Mouse (Mus musculus) limb, embryonic 13.5 days (tissue): ENCODE measurements around the gene Fam13c. TPM values are rescaled to one million over a fixed set of nuclear protein-coding genes. Genes with fewer than 3 reads are reported as not detected.

ENCODE experiments used
- ATAC-seq: fragments of 200-750 bp; cut with Nextera tagmentation; 2 replicates; pipeline ENCODE4 v1.8.0; 2017; ENCODE audit warnings: low read depth, moderate number of reproducible peaks, moderate TSS enrichment; ENCODE audit not compliant: low FRiP score
- H3K27ac ChIP-seq: fragments of 300-500 bp; sonication (generic); 2 replicates; pipeline ENCODE4 v1.5.1; 2015; ENCODE audit warnings: inconsistent platforms, mild to moderate bottlenecking, moderate library complexity
- H3K27me3 ChIP-seq: fragments of 300-500 bp; sonication (generic); 2 replicates; pipeline ENCODE4 v1.6.1; 2015; ENCODE audit warnings: mild to moderate bottlenecking, inconsistent platforms
- H3K36me3 ChIP-seq: fragments of 300-500 bp; sonication (generic); 2 replicates; pipeline ENCODE4 v1.6.1; 2015; ENCODE audit warnings: inconsistent platforms, mild to moderate bottlenecking, moderate library complexity
- H3K4me1 ChIP-seq: fragments of 300-500 bp; sonication (generic); 2 replicates; pipeline ENCODE4 v1.6.1; 2015; ENCODE audit warnings: inconsistent platforms
- H3K4me2 ChIP-seq: fragments of 300-500 bp; sonication (generic); replicated peaks from 2 replicates; pipeline ENCODE4 v1.6.1; 2015; ENCODE audit warnings: inconsistent platforms, mild to moderate bottlenecking, moderate library complexity
- H3K4me3 ChIP-seq: fragments of 300-500 bp; sonication (generic); 2 replicates; pipeline ENCODE4 v1.5.1; 2015; ENCODE audit warnings: moderate library complexity, mild to moderate bottlenecking, inconsistent platforms
- H3K9ac ChIP-seq: fragments of 300-500 bp; sonication (generic); 2 replicates; pipeline ENCODE4 v1.6.1; 2015; ENCODE audit warnings: mild to moderate bottlenecking, inconsistent platforms
- H3K9me3 ChIP-seq: fragments of 300-500 bp; sonication (generic); 2 replicates; pipeline ENCODE4 v1.6.1; 2016; ENCODE audit warnings: inconsistent platforms
- WGBS: fragments of 180-500 bp; shearing (Covaris S2); methylation state at CpG from one replicate; pipeline ENCODE4 v1.1.7; 2015; 5-methylcytosine and 5-hydroxymethylcytosine counted together
- polyA plus RNA-seq: library from polyadenylated mRNA; unstranded; fragments of >200 nt; fragmentation: Nextera tagmentation; extraction: Ambion mirVana; gene quantifications from 2 replicates; pipeline ENCODE4 v1.2.1, GENCODE M21; 2015

The Fam13c gene
- polyA plus RNA-seq, 1 experiment from 2014 or later, result 13.0 TPM

GRCm38 (mm10) chr10:70505395-70505794, 65.1 kb downstream of the Fam13c start:
- H3K4me3 ChIP-seq, result no peak overlapping the region
- H3K27me3 ChIP-seq, result no peaks in the 10 kb centered on the region
- no peak overlapping the region for H3K4me2 ChIP-seq
- no peaks in the 10 kb centered on the region; the same call in 1 of the 2 replicates for H3K36me3 ChIP-seq
- H3K27ac ChIP-seq, result no peak overlapping the region
- no peak for ATAC-seq
- 0 out of 2 replicates have a peak, but pooled peaks cover 7% of the 10 kb centered on the region for H3K4me1 ChIP-seq
- no peak overlapping the region for H3K9ac ChIP-seq
- H3K9me3 ChIP-seq, result peaks cover 5% of the 10 kb centered on the region

- Histone ChIP-seq H3K4me3 (no peak overlapping the region), H3K4me2 (no peak overlapping the region), H3K36me3 (no peaks in the 10 kb centered on the region; the same call in 1 of the 2 replicates), H3K9me3 (peaks cover 5% of the 10 kb centered on the region), H3K4me1 (0 out of 2 replicates have a peak, but pooled peaks cover 7% of the 10 kb centered on the region), H3K9ac (no peak overlapping the region), H3K27me3 (no peaks in the 10 kb centered on the region), H3K27ac (no peak overlapping the region)
- 66% methylated on average over 5 of the region's 5 CpGs for WGBS
- no peak for ATAC-seq
Measured at GRCm38 (mm10) chr10:70505842-70506241, 65.6 kb downstream of the Fam13c start.

- no peak for ATAC-seq
- Histone ChIP-seq H3K27ac (no peak overlapping the region), H3K27me3 (no peaks in the 10 kb centered on the region), H3K9me3 (peaks cover 5% of the 10 kb centered on the region), H3K4me3 (no peak overlapping the region), H3K9ac (no peak overlapping the region), H3K36me3 (no peaks in the 10 kb centered on the region; the same call in 1 of the 2 replicates), H3K4me1 (0 out of 2 replicates have a peak, but pooled peaks cover 7% of the 10 kb centered on the region), H3K4me2 (no peak overlapping the region)
- WGBS, result 70% methylated on average over 15 of the region's 15 CpGs
Measured at GRCm38 (mm10) chr10:70506499-70507168, 66.4 kb downstream of the Fam13c start.

GRCm38 (mm10) chr10:70507880-70508279, 67.6 kb downstream of the Fam13c start:
- ATAC-seq, result no peak
- Histone ChIP-seq H3K4me2 (no peak overlapping the region), H3K4me3 (no peak overlapping the region), H3K36me3 (no peaks in the 10 kb centered on the region), H3K4me1 (0 out of 2 replicates have a peak, but pooled peaks cover 7% of the 10 kb centered on the region), H3K9me3 (peaks cover 5% of the 10 kb centered on the region), H3K9ac (no peak overlapping the region), H3K27ac (no peak overlapping the region), H3K27me3 (no peaks in the 10 kb centered on the region)
- WGBS, result 83% methylated on average over 3 of the region's 3 CpGs

GRCm38 (mm10) chr10:70514848-70515247, 74.6 kb downstream of the Fam13c start:
- H3K4me1 ChIP-seq, result peaks cover 10% of the 10 kb centered on the region
- H3K27ac ChIP-seq, result no peak overlapping the region
- 73% methylated on average over 9 of the region's 9 CpGs for WGBS
- no peak overlapping the region for H3K4me2 ChIP-seq
- no peak for ATAC-seq
- no peak overlapping the region for H3K4me3 ChIP-seq
- H3K9me3 ChIP-seq, result no peaks in the 10 kb centered on the region
- no peaks in the 10 kb centered on the region for H3K27me3 ChIP-seq
- H3K9ac ChIP-seq, result no peak overlapping the region
- H3K36me3 ChIP-seq, result no peaks in the 10 kb centered on the region

GRCm38 (mm10) chr10:70516661-70517060, 76.4 kb downstream of the Fam13c start:
- H3K4me2 ChIP-seq, result no peak overlapping the region
- no peaks in the 10 kb centered on the region for H3K36me3 ChIP-seq
- H3K4me1 ChIP-seq, result peaks cover 23% of the 10 kb centered on the region
- 92% methylated on average over 8 of the region's 8 CpGs for WGBS
- no peak overlapping the region for H3K4me3 ChIP-seq
- no peak overlapping the region for H3K27ac ChIP-seq
- no peak for ATAC-seq
- no peak overlapping the region for H3K9ac ChIP-seq
- no peaks in the 10 kb centered on the region for H3K27me3 ChIP-seq
- no peaks in the 10 kb centered on the region for H3K9me3 ChIP-seq

- Histone ChIP-seq H3K4me1 (peaks cover 25% of the 10 kb centered on the region), H3K4me3 (peak overlapping the region; percentile 48), H3K9me3 (no peaks in the 10 kb centered on the region), H3K27ac (peak overlapping the region; percentile 45), H3K36me3 (peaks cover 9% of the 10 kb centered on the region; the same call in 1 of the 2 replicates), H3K4me2 (peak overlapping the region; percentile 71), H3K9ac (peak overlapping the region; percentile 66), H3K27me3 (no peaks in the 10 kb centered on the region)
- ATAC-seq, result peak; percentile 25
- WGBS, result 7% methylated on average over 14 of the region's 14 CpGs
Measured at GRCm38 (mm10) chr10:70519640-70520099, 79.4 kb downstream of the Fam13c start.

GRCm38 (mm10) chr10:70520143-70521131, 80.2 kb downstream of the Fam13c start:
- H3K9ac ChIP-seq, result peak overlapping the region; percentile 66
- H3K27me3 ChIP-seq, result no peaks in the 10 kb centered on the region
- H3K4me2 ChIP-seq, result peak overlapping the region; percentile 71
- peak; percentile 82 for ATAC-seq
- H3K4me1 ChIP-seq, result peaks cover 25% of the 10 kb centered on the region
- H3K4me3 ChIP-seq, result peak overlapping the region; percentile 48
- H3K9me3 ChIP-seq, result peaks cover 1% of the 10 kb centered on the region; the same call in 1 of the 2 replicates
- H3K27ac ChIP-seq, result peak overlapping the region; percentile 45
- 1% methylated on average over 38 of the region's 38 CpGs for WGBS
- H3K36me3 ChIP-seq, result peaks cover 11% of the 10 kb centered on the region

- Histone ChIP-seq H3K27ac (peak overlapping the region; percentile 45; the same call in 1 of the 2 replicates), H3K36me3 (peaks cover 15% of the 10 kb centered on the region), H3K27me3 (no peaks in the 10 kb centered on the region), H3K9me3 (peaks cover 5% of the 10 kb centered on the region; the same call in 1 of the 2 replicates), H3K4me3 (peak overlapping the region; percentile 48), H3K9ac (peak overlapping the region; percentile 66), H3K4me2 (peak overlapping the region; percentile 71), H3K4me1 (peaks cover 25% of the 10 kb centered on the region)
- no peak for ATAC-seq
- WGBS, result 20% methylated on average over 5 of the region's 5 CpGs
Measured at GRCm38 (mm10) chr10:70521379-70521778, 81.1 kb downstream of the Fam13c start.

GRCm38 (mm10) chr10:70530185-70530823, 90.0 kb downstream of the Fam13c start:
- 91% methylated on average over 12 of the region's 12 CpGs for WGBS
- Histone ChIP-seq H3K9ac (no peak overlapping the region), H3K36me3 (peaks cover 5% of the 10 kb centered on the region; the same call in 1 of the 2 replicates), H3K9me3 (peaks cover 5% of the 10 kb centered on the region; the same call in 1 of the 2 replicates), H3K27me3 (no peaks in the 10 kb centered on the region), H3K4me1 (no peaks in the 10 kb centered on the region), H3K27ac (no peak overlapping the region), H3K4me2 (no peak overlapping the region), H3K4me3 (no peak overlapping the region)
- ATAC-seq, result no peak

GRCm38 (mm10) chr10:70532249-70532648, 92.0 kb downstream of the Fam13c start:
- WGBS, result 88% methylated on average over 9 of the region's 9 CpGs
- H3K27me3 ChIP-seq, result no peaks in the 10 kb centered on the region
- ATAC-seq, result no peak
- peaks cover 10% of the 10 kb centered on the region for H3K36me3 ChIP-seq
- no peak overlapping the region for H3K4me3 ChIP-seq
- H3K4me1 ChIP-seq, result no peaks in the 10 kb centered on the region
- no peak overlapping the region for H3K9ac ChIP-seq
- no peak overlapping the region for H3K4me2 ChIP-seq
- no peaks in the 10 kb centered on the region for H3K9me3 ChIP-seq
- H3K27ac ChIP-seq, result no peak overlapping the region
